Mouse (Mus musculus) olfactory bulb, adult 2 months (tissue): ENCODE results near the gene E330009J07Rik. TPM values are rescaled to one million over a fixed set of nuclear protein-coding genes. Genes with fewer than 3 reads are reported as not detected.

Experiments
- H3K27ac ChIP-seq: fragments of 200-500 bp; 2 replicates; pipeline ENCODE4 v1.5.1; 2012; ENCODE audit warnings: low read depth, low read length; ENCODE audit not compliant: insufficient read depth
- H3K4me1 ChIP-seq: fragments of 200-500 bp; 2 replicates; pipeline ENCODE4 v1.6.1; 2012; ENCODE audit warnings: low read length; ENCODE audit not compliant: control insufficient read depth, insufficient read depth
- H3K4me3 ChIP-seq: fragments of 200-500 bp; 2 replicates; pipeline ENCODE4 v1.5.1; 2012; ENCODE audit warnings: mild to moderate bottlenecking, low read depth, low read length, moderate library complexity; ENCODE audit not compliant: insufficient read depth
- CTCF ChIP-seq: fragments of 200-500 bp; IDR thresholded peaks from 2 replicates; pipeline ENCODE4 v1.5.1; 2012; ENCODE audit warnings: low read depth, mild to moderate bottlenecking, low read length, moderate library complexity; ENCODE audit not compliant: insufficient read depth
- POLR2A ChIP-seq: fragments of 200-500 bp; IDR thresholded peaks from 2 replicates; pipeline ENCODE4 v1.6.1; 2012; ENCODE audit warnings: mild to moderate bottlenecking, low read depth, low read length, moderate library complexity; ENCODE audit not compliant: insufficient read depth
- WGBS: fragments of 180-500 bp; shearing (Covaris S2); methylation state at CpG from one replicate; pipeline ENCODE4 v1.1.7; 2018; 5-methylcytosine and 5-hydroxymethylcytosine counted together
- polyA plus RNA-seq: library from polyadenylated mRNA; stranded (reverse); fragments of >200 nt; gene quantifications from 2 replicates; pipeline ENCODE4 v1.2.4, GENCODE M21; 2012; ENCODE audit warnings: low replicate concordance; ENCODE audit not compliant: missing spikeins, insufficient read depth, insufficient read length

Gene E330009J07Rik
- polyA plus RNA-seq, 1 experiment, result 44.9 TPM

- no peak for TF ChIP-seq CTCF
- no peak for TF ChIP-seq POLR2A
- Histone ChIP-seq H3K4me3 (no peak overlapping the region), H3K27ac (no peak overlapping the region), H3K4me1 (no peaks in the 10 kb centered on the region; the same call in 1 of the 2 replicates)
- 39% methylated on average over 10 of the region's 10 CpGs for WGBS
Measured at GRCm38 (mm10) chr6:40443281-40443928, 7.5 kb upstream of the E330009J07Rik start.

GRCm38 (mm10) chr6:40441755-40442154 is 5.8 kb upstream of the E330009J07Rik start:
- H3K4me1 ChIP-seq, result no peaks in the 10 kb centered on the region; the same call in 1 of the 2 replicates

GRCm38 (mm10) chr6:40441276-40441675 is 5.3 kb upstream of the E330009J07Rik start:
- no peak overlapping the region for H3K27ac ChIP-seq
- WGBS, result 57% methylated on average over 3 of the region's 3 CpGs
- H3K4me1 ChIP-seq, result no peaks in the 10 kb centered on the region; the same call in 1 of the 2 replicates
- no peak overlapping the region for H3K4me3 ChIP-seq
- TF ChIP-seq CTCF (no peak), POLR2A (no peak)

More at GRCm38 (mm10) chr6:40441755-40442154, 5.8 kb upstream of the E330009J07Rik start:
- Histone ChIP-seq H3K27ac (no peak overlapping the region), H3K4me3 (no peak overlapping the region)
- 64% methylated on average over 3 of the region's 3 CpGs for WGBS
- TF ChIP-seq POLR2A (no peak), CTCF (no peak)

GRCm38 (mm10) chr6:40439731-40440130 is 3.8 kb upstream of the E330009J07Rik start:
- no peak overlapping the region for H3K4me3 ChIP-seq
- no peak overlapping the region for H3K27ac ChIP-seq
- H3K4me1 ChIP-seq, result no peaks in the 10 kb centered on the region; the same call in 1 of the 2 replicates
- WGBS, result 57% methylated on average over 12 of the region's 12 CpGs
- TF ChIP-seq CTCF (no peak), POLR2A (no peak)

GRCm38 (mm10) chr6:40438936-40439335 is 3.0 kb upstream of the E330009J07Rik start, which contains the start of gene Wee2:
TSS of gene Wee2 (plus strand) at chr6:40439088.
- 83% methylated on average over 5 of the region's 5 CpGs for WGBS
- Histone ChIP-seq H3K4me1 (no peaks in the 10 kb centered on the region; the same call in 1 of the 2 replicates), H3K27ac (no peak within 1 kb of the TSS), H3K4me3 (no peak within 1 kb of the TSS)
- TF ChIP-seq CTCF (no peak), POLR2A (no peak)

GRCm38 (mm10) chr6:40435151-40436046 is 536 bp downstream of the E330009J07Rik start:
- Histone ChIP-seq H3K27ac (peak overlapping the region; percentile 63), H3K4me3 (peak overlapping the region; percentile 70), H3K4me1 (peaks cover 2% of the 10 kb centered on the region; the same call in 1 of the 2 replicates)
- TF ChIP-seq CTCF (no peak), POLR2A (peak; percentile 46; the same call in 1 of the 2 replicates)
- WGBS, result 1% methylated on average over 68 of the region's 72 CpGs

- TF ChIP-seq POLR2A (no peak), CTCF (no peak)
- Histone ChIP-seq H3K27ac (0 out of 2 replicates have a peak overlapping the region, but pooled peaks have one; percentile 7), H3K4me1 (peaks cover 2% of the 10 kb centered on the region; the same call in 1 of the 2 replicates), H3K4me3 (peak overlapping the region; percentile 70)
- 12% methylated on average over 7 of the region's 7 CpGs for WGBS
Measured at GRCm38 (mm10) chr6:40434697-40435096, 1.2 kb downstream of the E330009J07Rik start.

- 78% methylated on average over 17 of the region's 17 CpGs for WGBS
- peaks cover 2% of the 10 kb centered on the region; the same call in 1 of the 2 replicates for H3K4me1 ChIP-seq
- H3K27ac ChIP-seq, result no peak overlapping the region
- TF ChIP-seq CTCF (no peak), POLR2A (no peak)
- no peak overlapping the region for H3K4me3 ChIP-seq
Measured at GRCm38 (mm10) chr6:40432346-40433275, 3.3 kb downstream of the E330009J07Rik start.
